Mouse (Mus musculus): Measurements from ENCODE around the gene Gm10718. TPM values are rescaled to one million over a fixed set of nuclear protein-coding genes. Genes with fewer than 3 reads are reported as not detected.

Gene Gm10718
- polyA plus RNA-seq, 1 experiment from 2014 or later: not detected

Other genes starting within 250 kb of the Gm10718 start
- not detected in 3 replicates for gene Gm10722, start 22.6 kb upstream of the Gm10718 start, polyA plus RNA-seq (2018)
- not detected in 3 replicates for gene Gm11168, start 20.2 kb upstream of the Gm10718 start, polyA plus RNA-seq (2018)
- not detected in 3 replicates for gene Gm10721, start 10.4 kb upstream of the Gm10718 start, polyA plus RNA-seq (2018)
- gene Gm10720, start 7.9 kb upstream of the Gm10718 start, polyA plus RNA-seq (2018): not detected in 3 replicates
- not detected in 3 replicates for gene Gm10719, start 6.1 kb upstream of the Gm10718 start, polyA plus RNA-seq (2018)
- gene Gm10717, start 1.9 kb downstream of the Gm10718 start, polyA plus RNA-seq (2018): not detected in 3 replicates
- not detected in 3 replicates for gene Gm17535, start 11.1 kb downstream of the Gm10718 start, polyA plus RNA-seq (2018)
- gene Gm10715, start 13.3 kb downstream of the Gm10718 start, polyA plus RNA-seq (2018): not detected in 3 replicates

Measured in macrophage (primary cell).